In the genomic region with DNA sequence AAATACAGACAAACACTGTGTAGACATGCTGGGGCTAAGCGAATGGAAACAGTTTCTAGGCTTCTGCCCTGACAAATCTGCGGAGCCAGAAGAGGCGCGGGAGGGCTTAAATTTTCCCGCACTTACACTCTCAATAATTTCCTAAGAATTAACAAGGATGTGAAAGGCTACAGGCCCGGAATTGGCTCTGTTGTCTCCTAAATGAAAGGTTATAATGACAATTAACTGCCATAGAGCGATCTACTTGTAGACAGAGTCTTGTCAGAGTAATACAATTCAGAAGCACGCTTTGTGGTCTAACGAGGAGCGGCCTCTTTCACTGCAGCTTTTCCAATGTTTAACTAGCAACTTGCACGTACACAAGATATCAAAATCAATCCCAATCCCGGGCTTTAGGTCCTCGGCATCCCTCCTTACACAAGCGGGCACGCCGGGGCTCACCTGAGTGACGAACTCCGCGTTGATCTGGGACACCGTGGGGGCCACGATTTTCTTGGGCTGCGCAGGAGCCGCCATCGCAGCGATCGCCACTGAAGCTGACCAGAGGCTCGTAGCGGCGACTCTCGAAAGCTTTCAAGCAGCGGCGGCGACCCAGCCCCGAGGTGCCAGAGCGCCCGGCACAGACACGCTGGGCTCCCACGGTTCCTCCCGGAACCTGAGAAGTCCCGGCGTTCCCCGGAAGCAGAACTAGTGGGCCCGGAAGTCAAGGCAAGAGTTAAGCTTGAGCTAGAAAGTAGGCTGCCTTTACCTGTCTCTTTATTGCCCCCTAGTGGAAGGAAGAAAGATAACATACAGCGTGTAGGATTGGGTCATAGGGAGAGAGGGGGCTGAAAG, we compare ENCODE assay signal across 8 mouse cellular contexts. TPM values are rescaled to one million over a fixed set of nuclear protein-coding genes. Genes with fewer than 3 reads are reported as not detected.
A peak's percentile ranks its signal among the peaks of the same experiment; 100 is the strongest.
DNase-seq lines count a peak whose midpoint lies in the region; ATAC-seq lines count a peak whose summit lies in the region.

No protein-coding gene starts in this region.

- H3K4me1 ChIP-seq in hindbrain, embryonic 16.5 days (ENCODE audit: control insufficient read depth, insufficient read depth, low read depth, low read length) = peaks cover 9% of the 10 kb centered on the region

- WGBS in hindbrain, embryonic 16.5 days = under 1% methylated on average over 44 of the region's 44 CpGs
- WGBS in macrophage (ENCODE audit: missing documents) = 1% methylated on average over 44 of the region's 44 CpGs

- peak; percentile 94 for DNase-seq in ZHBTc4 (ENCODE audit: low read depth, low spot score)
- peak; percentile 41 to 72 for DNase-seq in cerebellum, postnatal 4 days (ENCODE audit: low spot score in 2 of 2)
- DNase-seq in gastrocnemius, adult 18-20 months (ENCODE audit: low spot score) = peak; percentile 81
- peak; percentile 80 to 82 for DNase-seq in left cerebral cortex, adult 18-20 months (ENCODE audit: low spot score in 2 of 2)
- peak; percentile 88 for DNase-seq in right cerebral cortex, adult 18-20 months
- peak; percentile 64 for DNase-seq in urinary bladder, postnatal 25 days (ENCODE audit: low spot score)

- peak overlapping the region; percentile 70 for H3K4me2 ChIP-seq in hindbrain, embryonic 16.5 days (ENCODE audit: low read length)

- peak overlapping the region; percentile 75 for H3K4me3 ChIP-seq in hindbrain, embryonic 16.5 days (ENCODE audit: low read length)
- H3K4me3 ChIP-seq in macrophage (ENCODE audit: inconsistent target) = peak overlapping the region; percentile 91

- peaks cover 36% of the 10 kb centered on the region for H3K79me2 ChIP-seq in macrophage (ENCODE audit: inconsistent target)

- H3K27me3 ChIP-seq in hindbrain, embryonic 16.5 days (replicated peaks; ENCODE audit: control insufficient read depth, insufficient read depth, low read length) = no peaks in the 10 kb centered on the region

- H3K9me3 ChIP-seq in hindbrain, embryonic 16.5 days (ENCODE audit: control insufficient read depth, low read length) = no peaks in the 10 kb centered on the region

- H3K36me3 ChIP-seq in hindbrain, embryonic 16.5 days (ENCODE audit: control insufficient read depth, insufficient read depth, low read length) = peaks cover 2% of the 10 kb centered on the region; the same call in 1 of the 2 replicates
- H3K36me3 ChIP-seq in macrophage (ENCODE audit: inconsistent target) = peaks cover 6% of the 10 kb centered on the region; the same call in 1 of the 2 replicates

- peak; percentile 98 for ATAC-seq in hindbrain, embryonic 16.5 days

- H3K9ac ChIP-seq in hindbrain, embryonic 16.5 days (ENCODE audit: low read depth, low read length) = peak overlapping the region; percentile 84

- H3K27ac ChIP-seq in hindbrain, embryonic 16.5 days (ENCODE audit: low read depth, low read length) = peak overlapping the region; percentile 49; the same call in 1 of the 2 replicates
- H3K27ac ChIP-seq in macrophage = no peak overlapping the region

RNA-seq across cellular contexts. Expression of gene Aqr, which starts 12.0 kb away (rescaled TPM):
- 10 to 100 TPM; 11.8 to 12.0 TPM for total RNA-seq in gastrocnemius, adult 18-20 months (2021)
- 29.7 and 33.8 TPM in 2 replicates for polyA plus RNA-seq in hindbrain, embryonic 16.5 days (2015; fragmentation: Nextera tagmentation; extraction: Ambion mirVana)
- total RNA-seq in left cerebral cortex, adult 18-20 months (2021) = 10 to 100 TPM; 31.7 to 33.5 TPM
- total RNA-seq in macrophage (2018; cell fraction: chromatin; rRNA removed) = 10 to 100 TPM; 25.8 to 90.1 (median 66.7) TPM
- 10 to 100 TPM; 27.6 to 44.6 (median 36.7) TPM for total RNA-seq in macrophage (2018; cell fraction: cytosol; rRNA removed)
- 10 to 100 TPM; 22.0 to 70.4 (median 38.6) TPM for total RNA-seq in macrophage (2018; cell fraction: nucleus; rRNA removed)
- 29.9 to 41.1 TPM (median 39.6 TPM) in 3 replicates for polyA plus RNA-seq in macrophage (2018)

RNA-seq across cellular contexts. Expression of gene Zfp770, which starts 26.4 kb away (rescaled TPM):
- total RNA-seq in gastrocnemius, adult 18-20 months (2021) = 10 to 100 TPM; 18.4 to 24.4 TPM
- 4.9 and 5.5 TPM in 2 replicates for polyA plus RNA-seq in hindbrain, embryonic 16.5 days (2015; fragmentation: Nextera tagmentation; extraction: Ambion mirVana)
- total RNA-seq in left cerebral cortex, adult 18-20 months (2021) = 10 to 100 TPM; 23.1 to 25.4 TPM
- 10 to 100 TPM in 6 of 26 experiments, 1 to 10 TPM in 19, under 1 TPM in 1; 0.85 to 14.5 (median 3.9) TPM for total RNA-seq in macrophage (2018; cell fraction: chromatin; rRNA removed)
- 1 to 10 TPM; 1.1 to 5.6 (median 3.2) TPM for total RNA-seq in macrophage (2018; cell fraction: cytosol; rRNA removed)
- 10 to 100 TPM in 8 of 26 experiments, 1 to 10 TPM in 18; 1.6 to 19.1 (median 4.5) TPM for total RNA-seq in macrophage (2018; cell fraction: nucleus; rRNA removed)
- polyA plus RNA-seq in macrophage (2018) = 3.7 to 4.4 TPM (median 4.1 TPM) in 3 replicates
